Mouse (Mus musculus) Patski (cell line): ENCODE measurements around the gene Phf19. TPM values are rescaled to one million over a fixed set of nuclear protein-coding genes. Genes with fewer than 3 reads are reported as not detected.

Source experiments
- ATAC-seq: fragments of 100-300 bp; one replicate; pipeline ENCODE4 v1.8.0; 2021
- CTCF ChIA-PET: fragments of 350-600 bp; sonication (Branson Sonifier 250); formaldehyde crosslinking; loops from one replicate; lab custom pipeline; 2022; ENCODE audit warnings: inconsistent platforms; lab: Charles Lee
- POLR2A ChIA-PET: fragments of 350-600 bp; sonication (Branson Sonifier 250); formaldehyde crosslinking; loops from one replicate; lab custom pipeline; 2022; ENCODE audit warnings: antibody characterized with exemption, inconsistent platforms; lab: Charles Lee
- DNase-seq: peaks from one replicate; pipeline ENCODE4 v3.0.0-alpha.2; 2011; ENCODE audit warnings: low read depth, low spot score
- H3K27me3 ChIP-seq: fragments of 371-371 bp; one replicate; pipeline ENCODE4 v1.5.1; 2021
- CTCF ChIP-seq: fragments of 100-300 bp; IDR thresholded peaks from one replicate; pipeline ENCODE4 v1.5.1; 2021
- in situ Hi-C: fragments of 300-500 bp; cut with MboI; formaldehyde crosslinking; loops from 3 replicates; pipeline ENCODE4 v1.11.1; 2018; ENCODE audit warnings: low pct_unique_long_range_greater_than_20kb, mixed read lengths
- polyA plus RNA-seq: library from polyadenylated mRNA; unstranded; gene quantifications from one replicate; pipeline ENCODE4 v1.2.3, GENCODE M21; 2021

Gene Phf19
- polyA plus RNA-seq, 1 experiment from 2014 or later: 0.99 TPM

- TF ChIP-seq CTCF: no peak
- ATAC-seq (no peak), DNase-seq (no peak)
- in situ Hi-C loops: no loop called here
- ChIA-PET POLR2A (no interaction called here), CTCF (no interaction called here)
- peaks cover 6% of the 10 kb centered on the region for H3K27me3 ChIP-seq
Measured at GRCm38 (mm10) chr2:34954344-34954743, 40.5 kb upstream of the Phf19 start.

GRCm38 (mm10) chr2:34953547-34954116, 39.8 kb upstream of the Phf19 start:
- ChIA-PET CTCF (no interaction called here), POLR2A (no interaction called here)
- DNase-seq (no peak), ATAC-seq (no peak)
- no peak for TF ChIP-seq CTCF
- H3K27me3 ChIP-seq: peaks cover 6% of the 10 kb centered on the region
- in situ Hi-C loops: no loop called here

- peaks cover 6% of the 10 kb centered on the region for H3K27me3 ChIP-seq
- DNase-seq: no peak
- in situ Hi-C loops: no loop called here
- no peak for TF ChIP-seq CTCF
- ChIA-PET CTCF (no interaction called here), POLR2A (no interaction called here)
- no peak for ATAC-seq
Measured at GRCm38 (mm10) chr2:34953018-34953417, 39.2 kb upstream of the Phf19 start.

- POLR2A ChIA-PET: no interaction called here
- no peak for ATAC-seq
- no peak for TF ChIP-seq CTCF
- H3K27me3 ChIP-seq: peaks cover 6% of the 10 kb centered on the region
- DNase-seq: no peak
- in situ Hi-C loops: no loop called here
- CTCF ChIA-PET: no interaction called here
Measured at GRCm38 (mm10) chr2:34951469-34951868, 37.6 kb upstream of the Phf19 start.

GRCm38 (mm10) chr2:34948622-34949021, 34.8 kb upstream of the Phf19 start:
- TF ChIP-seq CTCF: no peak
- peaks cover 6% of the 10 kb centered on the region for H3K27me3 ChIP-seq
- in situ Hi-C loops: no loop called here
- ChIA-PET CTCF (interaction anchor here (1.5 kb wide), 1 partner anchor 47 kb away, joined by 3 read pairs; no protein-coding TSS in a partner anchor), POLR2A (interaction anchor here (0.6 to 0.9 kb wide), 2 partner anchors 40 to 65 kb away, joined by 3 to 5 read pairs; no protein-coding TSS in a partner anchor)
- no peak for DNase-seq
- no peak for ATAC-seq

GRCm38 (mm10) chr2:34946046-34946445, 32.2 kb upstream of the Phf19 start:
- ATAC-seq (no peak), DNase-seq (no peak)
- POLR2A ChIA-PET: no interaction called here
- no peak for TF ChIP-seq CTCF
- H3K27me3 ChIP-seq: peaks cover 14% of the 10 kb centered on the region
- in situ Hi-C loops: no loop called here
- CTCF ChIA-PET: no interaction called here

- in situ Hi-C loops: no loop called here
- TF ChIP-seq CTCF: no peak
- CTCF ChIA-PET: no interaction called here
- DNase-seq: no peak
- no peak for ATAC-seq
- POLR2A ChIA-PET: no interaction called here
- H3K27me3 ChIP-seq: peaks cover 11% of the 10 kb centered on the region
Measured at GRCm38 (mm10) chr2:34945580-34945979, 31.8 kb upstream of the Phf19 start.

GRCm38 (mm10) chr2:34944761-34945160, 30.9 kb upstream of the Phf19 start:
- DNase-seq: no peak
- ATAC-seq: no peak
- H3K27me3 ChIP-seq: peaks cover 8% of the 10 kb centered on the region
- ChIA-PET CTCF (no interaction called here), POLR2A (no interaction called here)
- in situ Hi-C loops: no loop called here
- TF ChIP-seq CTCF: no peak

GRCm38 (mm10) chr2:34943556-34944120, 29.8 kb upstream of the Phf19 start:
- ATAC-seq (no peak), DNase-seq (no peak)
- in situ Hi-C loops: no loop called here
- H3K27me3 ChIP-seq: peaks cover 8% of the 10 kb centered on the region
- TF ChIP-seq CTCF: no peak
- ChIA-PET CTCF (no interaction called here), POLR2A (no interaction called here)

- POLR2A ChIA-PET: interaction anchor here (0.7 kb wide), 1 partner anchor 38 kb away, joined by 3 read pairs; no protein-coding TSS in a partner anchor
- H3K27me3 ChIP-seq: peaks cover 8% of the 10 kb centered on the region
- DNase-seq (no peak), ATAC-seq (no peak)
- CTCF ChIA-PET: no interaction called here
- in situ Hi-C loops: no loop called here
- TF ChIP-seq CTCF: no peak
Measured at GRCm38 (mm10) chr2:34941061-34941675, 27.3 kb upstream of the Phf19 start.

GRCm38 (mm10) chr2:34940246-34940645, 26.4 kb upstream of the Phf19 start:
- H3K27me3 ChIP-seq: peaks cover 8% of the 10 kb centered on the region
- DNase-seq (no peak), ATAC-seq (no peak)
- in situ Hi-C loops: no loop called here
- TF ChIP-seq CTCF: no peak
- ChIA-PET POLR2A (no interaction called here), CTCF (no interaction called here)
